Mouse (Mus musculus): Measurements from ENCODE around the gene Arhgap28. TPM values are rescaled to one million over a fixed set of nuclear protein-coding genes. Genes with fewer than 3 reads are reported as not detected.
"Not testable (repeated sequence)": the region's sequence is repeated elsewhere in the genome, so short reads cannot be mapped to it uniquely, and the experiment has no call there.

The Arhgap28 gene
- polyA plus RNA-seq, 1 experiment from 2014 or later, result 5.1 TPM

GRCm38 (mm10) chr17:67861744-67862535, 142.0 kb downstream of the Arhgap28 start:
- no peaks in the 10 kb centered on the region for H3K4me1 ChIP-seq (ENCODE audit: control insufficient read depth, insufficient read depth, low read length)
- no peak overlapping the region for H3K4me3 ChIP-seq (ENCODE audit: low read depth, low read length)
- no peak overlapping the region for H3K9ac ChIP-seq (replicated peaks; ENCODE audit: low read depth, low read length)
- H3K36me3 ChIP-seq (ENCODE audit: control insufficient read depth, insufficient read depth, low read length), result no peaks in the 10 kb centered on the region
- no peaks in the 10 kb centered on the region for H3K27me3 ChIP-seq (ENCODE audit: control insufficient read depth, insufficient read depth, low read length)
- peak; percentile 91 for ATAC-seq (ENCODE audit: low read depth)
- H3K4me2 ChIP-seq (ENCODE audit: low read depth, low read length), result no peak overlapping the region
- no peak overlapping the region for H3K27ac ChIP-seq (ENCODE audit: low read depth, low read length)
- WGBS, result 80% methylated on average over 16 of the region's 16 CpGs
- no peaks in the 10 kb centered on the region for H3K9me3 ChIP-seq (ENCODE audit: control insufficient read depth, low read length)

GRCm38 (mm10) chr17:67861080-67861630, 142.8 kb downstream of the Arhgap28 start:
- 92% methylated on average over 10 of the region's 10 CpGs for WGBS
- Histone ChIP-seq H3K36me3 (ENCODE audit: control insufficient read depth, insufficient read depth, low read length) (no peaks in the 10 kb centered on the region), H3K27ac (ENCODE audit: low read depth, low read length) (no peak overlapping the region), H3K9ac (replicated peaks; ENCODE audit: low read depth, low read length) (no peak overlapping the region), H3K4me1 (ENCODE audit: control insufficient read depth, insufficient read depth, low read length) (no peaks in the 10 kb centered on the region), H3K9me3 (ENCODE audit: control insufficient read depth, low read length) (no peaks in the 10 kb centered on the region), H3K4me2 (ENCODE audit: low read depth, low read length) (no peak overlapping the region), H3K27me3 (ENCODE audit: control insufficient read depth, insufficient read depth, low read length) (no peaks in the 10 kb centered on the region), H3K4me3 (ENCODE audit: low read depth, low read length) (no peak overlapping the region)
- ATAC-seq (ENCODE audit: low read depth), result peak; percentile 32; the same call in 1 of the 2 replicates

- not testable (repeated sequence) for H3K9ac ChIP-seq (replicated peaks; ENCODE audit: low read depth, low read length); ATAC-seq (ENCODE audit: low read depth); H3K36me3 ChIP-seq (ENCODE audit: control insufficient read depth, insufficient read depth, low read length); H3K4me1 ChIP-seq (ENCODE audit: control insufficient read depth, insufficient read depth, low read length); H3K27ac ChIP-seq (ENCODE audit: low read depth, low read length); H3K4me3 ChIP-seq (ENCODE audit: low read depth, low read length); H3K4me2 ChIP-seq (ENCODE audit: low read depth, low read length); H3K9me3 ChIP-seq (ENCODE audit: control insufficient read depth, low read length); H3K27me3 ChIP-seq (ENCODE audit: control insufficient read depth, insufficient read depth, low read length)
- 98% methylated on average over 2 of the region's 2 CpGs for WGBS
Observed at GRCm38 (mm10) chr17:67841494-67841893, 162.4 kb downstream of the Arhgap28 start.

GRCm38 (mm10) chr17:67838948-67839347, 165.0 kb downstream of the Arhgap28 start:
- Histone ChIP-seq H3K4me2 (ENCODE audit: low read depth, low read length) (no peak overlapping the region), H3K9ac (replicated peaks; ENCODE audit: low read depth, low read length) (no peak overlapping the region), H3K9me3 (ENCODE audit: control insufficient read depth, low read length) (no peaks in the 10 kb centered on the region), H3K36me3 (ENCODE audit: control insufficient read depth, insufficient read depth, low read length) (no peaks in the 10 kb centered on the region), H3K27me3 (ENCODE audit: control insufficient read depth, insufficient read depth, low read length) (no peaks in the 10 kb centered on the region), H3K27ac (ENCODE audit: low read depth, low read length) (no peak overlapping the region), H3K4me1 (ENCODE audit: control insufficient read depth, insufficient read depth, low read length) (no peaks in the 10 kb centered on the region), H3K4me3 (ENCODE audit: low read depth, low read length) (no peak overlapping the region)
- WGBS, result 90% methylated on average over 13 of the region's 13 CpGs
- ATAC-seq (ENCODE audit: low read depth), result no peak

GRCm38 (mm10) chr17:67837351-67838090, 166.4 kb downstream of the Arhgap28 start:
- no peak overlapping the region for H3K4me2 ChIP-seq (ENCODE audit: low read depth, low read length)
- WGBS, result 59% methylated on average over 17 of the region's 17 CpGs
- H3K27me3 ChIP-seq (ENCODE audit: control insufficient read depth, insufficient read depth, low read length), result no peaks in the 10 kb centered on the region

GRCm38 (mm10) chr17:67836146-67836895, 167.6 kb downstream of the Arhgap28 start:
- no peak overlapping the region for H3K4me2 ChIP-seq (ENCODE audit: low read depth, low read length)

More at GRCm38 (mm10) chr17:67837351-67838090, 166.4 kb downstream of the Arhgap28 start:
- no peak overlapping the region for H3K27ac ChIP-seq (ENCODE audit: low read depth, low read length)
- no peaks in the 10 kb centered on the region for H3K9me3 ChIP-seq (ENCODE audit: control insufficient read depth, low read length)
- H3K36me3 ChIP-seq (ENCODE audit: control insufficient read depth, insufficient read depth, low read length), result no peaks in the 10 kb centered on the region
- no peak overlapping the region for H3K4me3 ChIP-seq (ENCODE audit: low read depth, low read length)
- no peaks in the 10 kb centered on the region for H3K4me1 ChIP-seq (ENCODE audit: control insufficient read depth, insufficient read depth, low read length)
- peak; percentile 86 for ATAC-seq (ENCODE audit: low read depth)
- H3K9ac ChIP-seq (replicated peaks; ENCODE audit: low read depth, low read length), result no peak overlapping the region

GRCm38 (mm10) chr17:67827431-67827830, 176.5 kb downstream of the Arhgap28 start:
- ATAC-seq (ENCODE audit: low read depth), result no peak
- no peaks in the 10 kb centered on the region for H3K4me1 ChIP-seq (ENCODE audit: control insufficient read depth, insufficient read depth, low read length)
- H3K4me2 ChIP-seq (ENCODE audit: low read depth, low read length), result no peak overlapping the region

More at GRCm38 (mm10) chr17:67836146-67836895, 167.6 kb downstream of the Arhgap28 start:
- no peak overlapping the region for H3K27ac ChIP-seq (ENCODE audit: low read depth, low read length)
- H3K4me1 ChIP-seq (ENCODE audit: control insufficient read depth, insufficient read depth, low read length), result no peaks in the 10 kb centered on the region
- H3K36me3 ChIP-seq (ENCODE audit: control insufficient read depth, insufficient read depth, low read length), result no peaks in the 10 kb centered on the region
- 97% methylated on average over 20 of the region's 20 CpGs for WGBS
- H3K9me3 ChIP-seq (ENCODE audit: control insufficient read depth, low read length), result no peaks in the 10 kb centered on the region
- no peak overlapping the region for H3K9ac ChIP-seq (replicated peaks; ENCODE audit: low read depth, low read length)
- H3K27me3 ChIP-seq (ENCODE audit: control insufficient read depth, insufficient read depth, low read length), result no peaks in the 10 kb centered on the region
- no peak overlapping the region for H3K4me3 ChIP-seq (ENCODE audit: low read depth, low read length)
- ATAC-seq (ENCODE audit: low read depth), result no peak

GRCm38 (mm10) chr17:67816916-67817315, 187.0 kb downstream of the Arhgap28 start:
- no peak overlapping the region for H3K27ac ChIP-seq (ENCODE audit: low read depth, low read length)
- H3K4me1 ChIP-seq (ENCODE audit: control insufficient read depth, insufficient read depth, low read length), result no peaks in the 10 kb centered on the region
- no peak overlapping the region for H3K9ac ChIP-seq (replicated peaks; ENCODE audit: low read depth, low read length)
- H3K9me3 ChIP-seq (ENCODE audit: control insufficient read depth, low read length), result no peaks in the 10 kb centered on the region
- WGBS, result 93% methylated on average over 10 of the region's 10 CpGs
- peaks cover 20% of the 10 kb centered on the region for H3K36me3 ChIP-seq (ENCODE audit: control insufficient read depth, insufficient read depth, low read length)
- H3K4me2 ChIP-seq (ENCODE audit: low read depth, low read length), result no peak overlapping the region
- ATAC-seq (ENCODE audit: low read depth), result no peak
- H3K27me3 ChIP-seq (ENCODE audit: control insufficient read depth, insufficient read depth, low read length), result no peaks in the 10 kb centered on the region
- no peak overlapping the region for H3K4me3 ChIP-seq (ENCODE audit: low read depth, low read length)

More at GRCm38 (mm10) chr17:67827431-67827830, 176.5 kb downstream of the Arhgap28 start:
- H3K9ac ChIP-seq (replicated peaks; ENCODE audit: low read depth, low read length), result no peak overlapping the region
- WGBS, result 89% methylated on average over 3 of the region's 3 CpGs
- 0 out of 2 replicates have a peak, but pooled peaks cover 4% of the 10 kb centered on the region for H3K36me3 ChIP-seq (ENCODE audit: control insufficient read depth, insufficient read depth, low read length)
- H3K27ac ChIP-seq (ENCODE audit: low read depth, low read length), result no peak overlapping the region
- H3K27me3 ChIP-seq (ENCODE audit: control insufficient read depth, insufficient read depth, low read length), result no peaks in the 10 kb centered on the region
- no peak overlapping the region for H3K4me3 ChIP-seq (ENCODE audit: low read depth, low read length)
- H3K9me3 ChIP-seq (ENCODE audit: control insufficient read depth, low read length), result no peaks in the 10 kb centered on the region

All from neural tube, embryonic 14.5 days (tissue).